Mouse (Mus musculus) mature B cell (primary cell): Measurements from ENCODE around the gene Sema7a.

Experiments used
- in situ Hi-C: fragments of 300-500 bp; cut with MboI; formaldehyde crosslinking; loops from 2 replicates; pipeline ENCODE4 v1.14.3; 2019

Gene Sema7a

DNA sequence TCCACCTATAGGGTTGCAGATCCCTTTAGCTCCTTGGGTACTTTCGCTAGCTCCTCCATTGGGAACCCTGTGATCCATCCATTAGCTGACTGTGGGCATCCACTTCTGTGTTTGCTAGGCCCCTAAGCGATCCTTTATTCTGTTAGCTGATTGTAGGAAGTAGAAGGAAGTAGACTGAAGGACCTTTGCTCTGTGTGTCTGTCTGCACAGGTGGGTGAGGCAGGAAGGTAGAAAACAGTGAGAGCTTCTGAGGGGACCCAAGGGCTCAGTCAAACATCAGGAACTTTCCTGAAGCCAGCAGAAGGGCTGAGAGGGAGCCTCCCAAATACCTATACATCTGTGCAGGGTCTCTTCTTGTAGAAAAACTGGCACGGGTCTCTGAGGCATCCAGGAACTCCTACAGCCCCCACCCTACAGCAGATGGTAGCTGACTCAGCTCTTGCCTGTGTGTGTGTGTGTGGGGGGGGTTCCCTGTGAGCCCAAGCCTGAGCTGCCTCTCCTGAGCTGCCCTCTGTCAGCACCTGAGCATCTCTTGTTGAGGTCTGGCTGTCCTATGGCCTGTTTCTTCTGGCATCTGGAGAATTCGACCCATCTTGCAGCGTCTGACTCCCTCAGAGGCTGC, 35.4 kb downstream of the Sema7a start:
- in situ Hi-C loops, result no loop called here

GRCm38 (mm10) chr9:57978025-57978424, 38.1 kb downstream of the Sema7a start:
- in situ Hi-C loops, result no loop called here

DNA sequence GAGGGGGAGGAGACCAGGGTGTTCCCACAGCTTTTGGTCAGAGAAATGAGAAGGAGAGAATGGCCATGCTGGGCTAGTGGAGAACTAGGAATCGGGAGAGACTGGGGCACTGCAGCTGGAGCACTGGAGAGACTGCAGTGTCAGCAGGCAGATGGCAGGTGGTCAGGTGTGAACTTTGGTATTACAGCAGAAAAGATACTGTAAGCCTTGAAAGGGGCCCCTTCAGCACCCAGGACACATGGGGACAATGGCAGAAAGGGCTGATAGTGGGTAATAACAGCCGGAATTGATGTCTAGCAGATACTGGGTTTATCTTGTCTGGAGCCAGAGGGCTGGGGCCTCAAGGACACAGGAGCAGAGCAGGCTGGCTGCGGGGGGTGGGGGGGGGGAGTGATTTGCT, 38.9 kb downstream of the Sema7a start:
- in situ Hi-C loops, result no loop called here

DNA sequence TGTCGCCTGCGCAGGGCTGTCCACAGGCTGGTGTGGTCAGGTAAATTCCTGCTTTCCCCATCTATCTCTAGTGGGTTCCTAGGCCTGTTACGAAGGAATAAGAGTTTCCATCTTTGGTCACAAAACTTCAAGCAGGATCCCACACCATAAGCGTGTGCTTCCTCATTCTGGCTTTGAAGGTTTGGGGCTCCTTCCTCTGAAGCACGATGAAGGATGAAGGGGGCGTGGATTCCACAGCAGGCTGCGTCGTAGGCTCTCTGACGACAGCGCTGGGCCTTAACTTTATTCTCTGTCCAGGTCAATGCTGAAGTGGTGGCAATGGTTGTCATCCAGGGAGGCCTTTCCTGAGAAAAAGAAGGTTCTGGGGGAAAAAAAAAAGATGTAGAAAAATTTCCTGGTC, 40.7 kb downstream of the Sema7a start:
- in situ Hi-C loops, result no loop called here

DNA sequence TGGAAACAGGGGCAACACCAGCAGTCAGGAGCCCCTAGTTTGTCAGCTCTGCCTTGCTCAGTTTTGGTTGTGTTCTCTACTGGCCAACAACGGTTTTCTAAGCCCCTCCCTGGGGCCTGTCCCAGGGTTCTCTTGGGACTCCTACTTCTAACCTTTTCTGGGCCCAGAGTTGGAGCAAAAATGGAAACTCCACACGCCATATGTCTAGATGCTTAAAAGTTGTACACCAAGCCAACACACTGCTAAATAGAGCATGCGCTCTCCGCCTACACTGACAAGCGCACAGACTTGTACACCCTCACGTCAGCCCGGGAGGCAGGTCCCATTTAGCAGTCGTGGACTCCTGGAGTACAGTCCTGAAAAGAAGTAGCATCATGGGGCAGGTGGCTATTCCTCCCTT, 45.4 kb downstream of the Sema7a start:
- in situ Hi-C loops, result no loop called here

DNA sequence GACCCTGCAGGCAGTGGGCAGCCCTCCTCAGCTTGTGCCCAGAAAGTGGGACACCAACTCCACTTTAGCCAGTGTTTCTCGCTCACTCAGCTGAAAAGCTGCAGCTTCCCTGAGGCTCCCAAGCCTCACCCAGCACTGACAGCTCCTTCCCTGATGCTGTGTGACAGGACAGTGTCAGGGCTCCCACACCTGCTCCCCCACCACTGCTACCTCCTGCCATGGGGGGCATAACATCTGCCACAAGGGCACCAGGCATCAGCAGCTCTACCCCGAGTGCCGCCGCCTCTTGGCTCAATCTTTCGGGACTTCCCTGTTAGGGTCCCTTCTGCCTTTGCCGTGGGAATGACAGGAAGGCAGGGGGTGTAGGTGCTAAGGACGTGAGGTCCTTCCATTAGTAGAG, 46.4 kb downstream of the Sema7a start:
- in situ Hi-C loops, result no loop called here

- in situ Hi-C loops, result no loop called here
Observed at GRCm38 (mm10) chr9:57988098-57988497, 48.2 kb downstream of the Sema7a start.

DNA sequence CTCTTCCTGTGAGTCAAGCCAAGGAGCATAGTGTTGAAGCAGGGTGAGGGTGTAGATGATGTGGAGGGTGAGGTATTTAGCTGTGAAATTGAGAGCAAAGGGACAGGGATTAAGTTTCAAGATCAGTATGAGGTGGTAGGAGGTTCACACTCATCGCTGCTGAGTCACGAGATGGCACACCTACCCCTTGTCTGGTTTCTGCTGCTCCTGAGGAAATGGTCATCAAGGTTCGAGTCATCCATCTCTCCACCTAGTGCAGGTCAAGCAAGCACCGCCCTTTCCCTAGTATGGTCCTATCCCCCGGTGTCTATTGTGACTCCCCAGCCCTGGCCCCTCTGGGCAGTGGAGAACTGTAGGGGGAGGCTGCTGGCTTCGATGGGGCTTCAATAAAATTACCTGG, 49.4 kb downstream of the Sema7a start:
- in situ Hi-C loops, result no loop called here

GRCm38 (mm10) chr9:57990438-57991110, 50.7 kb downstream of the Sema7a start:
- in situ Hi-C loops, result loop anchor here (5.0 kb wide), 1 partner anchor 53 kb away; no protein-coding TSS in a partner anchor

GRCm38 (mm10) chr9:57992060-57992459, 52.1 kb downstream of the Sema7a start:
- in situ Hi-C loops, result loop anchor here (5.0 kb wide), 1 partner anchor 55 kb away; no protein-coding TSS in a partner anchor

DNA sequence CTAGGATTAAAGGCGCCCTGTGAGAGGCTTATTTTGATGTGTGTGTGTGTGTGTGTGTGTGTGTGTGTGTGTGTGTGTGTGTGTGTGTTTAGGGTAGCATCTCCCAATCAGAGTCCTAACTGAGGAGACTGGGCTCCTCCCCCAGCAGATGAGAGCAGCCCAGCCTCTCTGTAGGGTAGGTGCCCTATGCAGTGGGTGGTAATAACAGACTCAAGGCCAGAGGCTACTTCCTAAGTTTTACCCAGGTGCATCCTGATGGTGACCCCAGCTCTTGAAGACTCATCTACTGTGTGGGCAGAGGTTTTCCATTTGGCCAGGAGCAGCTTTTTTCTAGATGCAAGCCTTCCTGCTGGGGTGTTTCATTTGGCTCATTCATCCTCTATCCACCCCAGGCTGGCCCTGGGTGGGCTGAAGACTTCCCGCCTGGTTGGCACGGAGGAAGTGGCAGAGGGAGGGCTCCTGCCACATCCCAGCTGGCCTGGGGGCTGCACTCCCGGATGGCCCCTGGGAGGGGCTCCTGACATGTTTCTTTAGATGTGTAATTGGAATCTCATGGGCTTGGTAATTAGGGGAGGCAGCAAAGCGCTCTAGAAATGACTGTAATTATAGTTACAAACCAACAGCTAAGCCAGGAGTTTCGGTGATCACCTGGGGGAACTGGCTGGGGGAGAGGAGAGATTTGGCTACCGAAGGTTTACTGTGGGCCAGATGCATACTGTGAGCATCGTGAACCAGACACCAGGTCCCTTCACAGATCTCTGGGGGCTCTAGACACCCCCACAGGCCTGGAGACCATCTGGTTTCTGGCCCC, 53.1 kb downstream of the Sema7a start:
- in situ Hi-C loops, result loop anchor here (5.0 kb wide), 1 partner anchor 56 kb away; no protein-coding TSS in a partner anchor

GRCm38 (mm10) chr9:57995282-57995681, 55.4 kb downstream of the Sema7a start:
- in situ Hi-C loops, result loop anchor here (5.0 kb wide), 1 partner anchor 133 kb away; no protein-coding TSS in a partner anchor

DNA sequence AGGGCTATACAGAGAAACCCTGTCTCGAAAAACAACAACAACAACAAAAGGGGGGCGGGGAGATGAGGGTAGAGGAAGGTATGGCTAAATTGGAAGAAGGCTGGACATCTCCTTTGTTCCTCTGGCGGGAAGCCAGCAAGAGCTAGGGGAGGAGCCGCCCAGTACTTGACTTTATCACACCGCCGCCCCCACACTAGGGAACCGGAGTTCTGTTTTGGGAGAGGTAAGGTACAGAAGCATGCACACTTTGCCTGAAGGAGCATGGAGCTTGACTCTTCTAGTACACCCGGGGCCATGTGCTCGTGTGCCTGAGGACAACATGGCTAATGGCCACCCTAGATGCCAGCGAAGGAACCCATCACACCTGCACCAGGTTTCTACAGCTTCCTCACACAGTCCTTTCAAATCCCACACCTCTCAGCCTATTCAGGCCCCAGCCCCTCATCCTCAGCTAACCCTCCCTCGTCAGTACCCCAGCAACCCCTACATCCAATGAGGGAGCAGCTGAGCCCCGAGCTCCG, 57.7 kb downstream of the Sema7a start:
- in situ Hi-C loops, result loop anchor here (5.0 kb wide), 1 partner anchor 135 kb away; no protein-coding TSS in a partner anchor

DNA sequence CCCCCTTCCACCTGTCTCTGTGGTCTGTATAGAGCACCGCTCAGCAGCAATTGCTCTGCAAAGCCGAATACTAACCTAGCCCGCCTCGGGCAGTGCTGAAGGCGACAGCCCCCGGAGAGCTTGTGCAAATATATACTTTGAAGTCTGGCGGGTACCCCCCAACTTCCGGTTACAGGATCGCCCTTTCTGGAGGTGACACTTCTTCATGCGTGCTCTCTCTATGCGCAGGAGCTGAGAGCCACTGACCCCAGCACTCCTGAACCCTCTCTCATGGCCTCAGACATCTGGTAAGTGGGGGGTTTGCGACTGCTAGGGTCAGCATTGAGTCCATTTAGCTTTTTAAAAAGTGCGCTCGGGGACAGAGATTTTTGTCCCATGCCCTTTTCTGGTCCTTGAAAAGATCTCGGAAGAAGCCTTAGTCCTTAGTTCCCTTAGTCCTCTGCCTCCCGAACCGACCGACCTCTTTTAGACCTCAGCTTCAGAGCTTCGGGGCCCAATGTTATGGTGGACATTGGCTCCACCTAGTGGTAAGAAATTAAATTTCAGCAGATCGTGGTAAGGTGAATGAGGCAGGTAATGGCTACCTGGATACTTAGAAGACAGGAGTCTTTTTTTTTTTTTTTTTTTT, 58.2 kb downstream of the Sema7a start:
- in situ Hi-C loops, result loop anchor here (5.0 kb wide), 1 partner anchor 136 kb away; no protein-coding TSS in a partner anchor

DNA sequence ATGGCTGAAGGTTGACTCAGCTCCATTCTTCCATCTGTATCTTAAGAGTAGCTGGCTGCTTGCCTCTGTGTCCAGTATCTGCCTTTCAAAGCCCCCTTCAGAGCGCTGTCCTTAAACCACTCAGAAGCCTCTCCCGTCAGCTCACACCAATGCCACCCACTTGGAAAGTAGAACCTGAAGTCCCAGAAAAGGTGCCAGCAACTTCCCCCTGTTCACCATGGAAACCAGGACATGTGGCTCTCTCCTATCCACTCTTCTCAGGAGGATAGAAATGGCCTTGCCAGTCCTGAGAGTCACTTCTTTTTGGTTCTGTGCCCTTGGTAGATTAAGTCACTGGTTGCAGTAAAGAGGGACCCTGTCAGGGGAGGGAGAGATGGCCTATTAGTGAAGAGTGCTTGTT, 58.8 kb downstream of the Sema7a start:
- in situ Hi-C loops, result loop anchor here (5.0 kb wide), 1 partner anchor 136 kb away; no protein-coding TSS in a partner anchor

GRCm38 (mm10) chr9:57999676-58000075, 59.8 kb downstream of the Sema7a start:
- in situ Hi-C loops, result loop anchor here (5.0 kb wide), 1 partner anchor 137 kb away; no protein-coding TSS in a partner anchor

DNA sequence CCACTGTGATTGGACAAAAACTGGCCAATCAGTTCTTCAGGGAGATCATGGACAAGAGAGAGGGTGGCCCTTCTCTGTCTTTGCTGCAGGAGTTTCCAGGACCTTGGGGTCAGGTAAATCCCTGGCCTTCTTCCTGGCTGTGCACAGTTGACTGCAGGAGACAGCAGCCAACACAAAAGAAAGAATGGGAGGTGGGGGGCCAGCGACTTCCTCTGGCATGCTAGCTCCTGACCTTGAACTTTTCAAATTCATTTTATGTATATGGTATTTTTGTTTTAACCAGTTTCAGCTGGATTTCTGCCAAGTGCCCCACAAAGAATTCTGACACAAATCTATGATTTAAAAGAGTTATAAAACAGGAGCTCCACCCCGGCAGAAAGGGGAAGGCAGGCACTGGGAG, 63.4 kb downstream of the Sema7a start:
- in situ Hi-C loops, result no loop called here

DNA sequence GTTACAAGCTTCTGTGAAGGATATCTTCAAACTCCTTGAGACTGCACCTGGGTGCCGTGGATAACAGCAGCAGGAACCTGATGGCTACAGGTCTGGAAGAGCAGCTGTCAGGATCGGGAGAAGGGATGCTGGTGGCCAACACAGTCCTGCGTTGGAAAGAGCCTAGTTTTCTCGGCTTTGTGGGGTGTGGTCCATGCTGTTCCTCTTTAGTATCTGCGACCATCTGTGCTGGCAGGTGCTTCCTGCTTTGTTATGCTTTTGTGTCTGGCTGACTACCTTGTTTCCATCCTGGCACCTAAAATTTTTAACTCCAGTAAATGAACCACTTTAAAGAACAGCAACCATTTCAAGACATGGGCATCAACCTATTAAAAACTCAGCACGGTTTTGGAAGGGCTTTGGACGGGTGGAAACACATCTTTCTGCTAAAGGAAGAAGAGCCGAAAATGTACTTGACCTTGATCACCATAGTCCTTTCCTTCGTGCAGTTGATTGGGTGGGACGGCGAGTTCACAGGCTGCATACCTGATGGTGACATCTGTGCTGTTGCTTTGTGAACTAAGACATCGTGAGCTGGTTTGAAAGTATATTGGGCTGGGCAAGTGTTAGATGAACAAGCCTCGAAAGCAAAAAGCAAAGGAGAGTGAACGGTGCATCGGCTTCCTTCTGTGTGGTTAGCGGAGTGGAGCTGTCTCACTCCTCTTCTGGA, 66.0 kb downstream of the Sema7a start, which contains the start of gene Cyp11a1:
Gene Cyp11a1, plus strand, starts transcription at position 659 of the 709 bp plus-strand sequence.
- in situ Hi-C loops, result no loop called here

- in situ Hi-C loops, result no loop called here
Observed at GRCm38 (mm10) chr9:58008336-58009014, 68.6 kb downstream of the Sema7a start.

DNA sequence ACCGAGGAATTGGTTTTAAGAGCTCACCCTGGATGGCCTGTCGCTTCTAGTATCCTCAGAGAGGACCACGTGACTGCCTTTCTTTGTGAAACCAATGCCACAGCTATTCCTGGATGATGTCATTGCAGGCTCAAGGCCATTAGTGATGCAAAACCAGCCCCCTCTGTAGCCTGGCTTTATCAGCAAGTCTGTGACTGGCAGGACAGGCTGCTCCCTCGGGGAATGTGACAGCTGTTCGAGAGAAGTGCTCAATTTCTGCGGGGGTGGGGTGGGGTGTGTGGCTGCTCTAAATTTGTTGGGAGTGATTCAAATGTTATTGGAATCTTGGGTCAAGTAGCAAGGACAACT, 69.1 kb downstream of the Sema7a start:
- in situ Hi-C loops, result no loop called here
